Mouse (Mus musculus) cerebellum, adult 2 months (tissue): Measurements from ENCODE around the gene Mrps35.

Source experiments
- CTCF ChIP-seq: fragments of 200-500 bp; IDR thresholded peaks from 2 replicates; pipeline ENCODE4 v1.5.1; 2011; ENCODE audit warnings: low read depth, mild to moderate bottlenecking, control low read depth, low read length, moderate library complexity, borderline replicate concordance; ENCODE audit not compliant: insufficient read depth
- POLR2A ChIP-seq: fragments of 200-500 bp; IDR thresholded peaks from 2 replicates; pipeline ENCODE4 v1.6.1; 2011; ENCODE audit warnings: low read length, control low read depth, borderline replicate concordance; ENCODE audit not compliant: insufficient read depth

DNA sequence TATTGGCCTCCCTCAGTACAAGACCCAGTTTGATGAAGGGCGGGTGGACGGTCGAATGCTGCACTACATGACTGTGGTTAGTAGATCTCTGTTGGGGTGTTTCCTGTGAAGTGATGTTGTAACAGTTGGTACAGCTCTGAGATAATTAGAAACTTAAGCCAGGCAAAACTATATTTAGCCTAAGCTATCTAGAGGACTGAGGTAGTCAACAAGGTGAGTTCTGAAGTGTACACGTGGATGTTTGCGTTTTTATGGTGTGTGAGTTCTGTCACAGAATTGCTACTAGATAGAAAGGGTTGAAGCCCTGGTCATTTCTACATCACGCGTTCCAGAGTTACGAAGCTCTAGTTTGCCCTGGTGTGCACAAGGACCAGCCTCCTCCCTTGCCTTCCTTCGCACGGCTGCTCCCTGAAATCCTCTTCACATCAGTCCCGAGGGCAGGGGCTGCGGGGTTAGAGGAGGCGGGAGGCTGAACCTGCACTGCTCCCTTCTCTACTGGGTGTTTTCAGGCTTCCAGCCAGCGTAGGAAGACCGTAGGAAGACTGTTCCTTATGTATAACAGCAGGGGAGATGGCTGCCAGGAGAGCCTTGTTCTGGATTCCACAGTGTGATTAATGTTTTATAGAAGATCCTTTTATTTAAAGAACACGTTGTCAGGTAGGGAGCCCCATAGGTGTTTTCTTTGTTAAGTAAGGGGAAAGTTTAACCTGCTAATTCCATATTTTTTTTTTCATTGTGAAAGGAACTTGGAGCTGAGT lies 20.0 kb upstream of the Mrps35 start:
- TF ChIP-seq CTCF (no peak), POLR2A (no peak)
